Mouse (Mus musculus): ENCODE data around the gene Ap5b1.

The Ap5b1 gene

DNA sequence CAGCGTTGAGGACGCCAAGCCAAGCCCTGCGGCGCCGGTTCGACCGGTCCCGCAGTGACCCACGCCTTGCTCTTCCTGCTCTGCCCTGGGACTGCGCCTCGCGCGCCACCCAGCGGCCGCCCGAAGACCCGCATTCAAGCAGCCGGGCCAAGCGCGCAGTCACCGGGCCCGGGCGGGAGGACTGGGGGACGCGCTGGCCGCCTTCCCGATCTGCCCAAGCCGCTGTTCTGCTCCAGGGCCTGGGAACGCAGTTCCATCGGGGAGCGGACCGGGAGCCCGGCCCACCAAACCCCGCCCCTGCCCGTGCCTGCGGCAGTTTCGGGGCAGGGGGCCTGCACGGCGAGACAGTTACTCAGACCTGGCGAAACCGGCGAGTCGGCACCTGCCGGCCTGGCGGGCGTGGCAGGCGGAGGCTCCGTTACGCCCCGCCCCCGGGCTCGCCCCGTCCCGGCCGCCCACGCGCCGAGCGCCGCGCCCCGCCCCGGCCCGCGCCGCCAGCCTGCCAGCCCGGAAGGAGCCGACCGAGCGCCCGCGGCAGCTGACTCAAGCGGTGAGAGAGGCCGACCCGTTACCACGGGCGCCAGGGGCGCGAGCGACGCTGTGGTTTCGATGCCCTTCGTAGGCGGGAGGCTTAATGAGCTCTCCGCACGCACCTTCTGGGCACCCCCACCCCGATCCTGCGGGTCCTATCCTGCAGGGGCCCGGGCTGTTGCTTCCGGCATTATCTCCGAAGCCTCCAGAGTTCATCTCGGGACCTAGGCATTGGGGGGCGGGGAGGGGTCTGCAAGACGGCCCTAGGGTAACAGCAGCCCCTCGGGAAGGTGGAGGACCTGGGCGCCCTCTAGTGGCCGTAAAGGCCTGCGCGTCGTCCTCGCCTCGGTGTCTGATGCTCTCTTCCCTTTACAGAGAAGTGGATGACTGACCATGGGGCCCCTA lies at the start of gene Ap5b1:
Ap5b1 (plus strand) TSS at position 492 of the 936 bp plus-strand sequence.
- DNase-seq (ENCODE audit: low spot score), result peak; percentile 93

GRCm38 (mm10) chr19:5518721-5519120 lies 49.1 kb upstream of the Ap5b1 start:
- DNase-seq (ENCODE audit: low spot score), result no peak

DNA sequence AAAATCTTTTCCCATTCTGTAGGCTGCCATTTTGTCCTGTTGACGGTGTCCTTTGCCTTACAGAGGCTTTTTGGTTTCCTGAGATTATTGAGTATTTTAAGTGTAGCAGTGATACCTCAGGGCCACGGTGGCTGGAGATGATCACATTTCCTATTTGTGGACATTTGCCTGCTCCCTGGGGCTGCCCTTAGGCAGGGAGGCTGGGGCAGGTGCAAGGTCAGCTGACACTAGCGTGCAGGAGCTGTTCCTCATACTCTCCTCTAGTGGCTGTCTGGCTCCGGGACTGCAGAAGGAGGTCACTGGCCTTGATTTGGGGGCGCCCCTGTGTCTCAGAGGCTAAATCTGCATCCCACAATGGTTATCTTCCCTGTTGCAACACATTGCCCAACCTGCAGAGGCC lies 42.6 kb upstream of the Ap5b1 start:
- no peak for DNase-seq (ENCODE audit: low spot score)

- peak; percentile 98 for DNase-seq (ENCODE audit: low spot score)
Observed at GRCm38 (mm10) chr19:5529325-5530137, 38.3 kb upstream of the Ap5b1 start.

DNA sequence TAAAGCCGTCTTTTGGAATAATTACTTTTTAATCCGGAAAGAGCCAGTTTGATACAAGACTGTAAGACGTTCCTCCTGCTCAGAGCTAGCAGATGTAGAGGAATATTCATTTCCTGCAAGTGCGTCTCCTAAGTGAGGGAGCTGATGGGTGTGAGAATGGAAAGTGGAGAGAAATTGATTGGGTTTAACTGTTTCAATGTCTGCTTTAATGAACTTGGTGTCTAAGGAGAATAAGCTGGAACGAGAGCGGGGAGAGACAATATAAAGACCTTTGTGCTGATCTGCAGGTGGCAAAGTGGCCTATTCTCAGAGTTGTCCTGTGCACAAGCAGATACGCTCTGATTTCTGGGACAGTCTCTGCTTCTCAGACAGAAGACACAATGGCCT lies 37.7 kb upstream of the Ap5b1 start:
- no peak for DNase-seq (ENCODE audit: low spot score)

- no peak for DNase-seq (ENCODE audit: low spot score)
Observed at GRCm38 (mm10) chr19:5532520-5532919, 35.3 kb upstream of the Ap5b1 start.

DNA sequence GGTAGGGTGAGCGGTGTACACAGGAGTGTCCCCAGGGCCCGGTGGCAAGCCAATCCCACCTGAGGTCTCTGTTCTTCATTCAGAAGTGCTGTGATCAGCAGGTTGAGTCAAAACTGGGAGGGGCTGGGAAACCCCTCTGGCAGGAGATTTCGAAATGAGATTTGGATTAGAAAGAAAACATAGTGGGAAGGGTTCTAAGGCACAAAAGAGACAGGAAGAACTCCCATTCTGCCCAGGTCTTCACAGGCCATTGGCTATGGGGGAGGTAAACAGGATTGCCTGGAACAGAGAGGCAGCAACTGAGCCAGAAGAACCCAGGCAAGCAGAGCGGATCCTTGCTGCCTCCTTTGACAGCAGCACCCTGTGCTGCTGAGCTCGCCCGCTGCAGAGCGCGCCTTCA lies 29.0 kb upstream of the Ap5b1 start:
- DNase-seq (ENCODE audit: low spot score), result no peak

GRCm38 (mm10) chr19:5543362-5543761 lies 24.5 kb upstream of the Ap5b1 start:
- no peak for DNase-seq (ENCODE audit: low spot score)

GRCm38 (mm10) chr19:5544031-5544430 lies 23.8 kb upstream of the Ap5b1 start:
- no peak for DNase-seq (ENCODE audit: low spot score)

- no peak for DNase-seq (ENCODE audit: low spot score)
Observed at GRCm38 (mm10) chr19:5547471-5548056, 20.3 kb upstream of the Ap5b1 start.

- DNase-seq (ENCODE audit: low spot score), result no peak
Observed at GRCm38 (mm10) chr19:5553802-5554201, 14.0 kb upstream of the Ap5b1 start.

DNA sequence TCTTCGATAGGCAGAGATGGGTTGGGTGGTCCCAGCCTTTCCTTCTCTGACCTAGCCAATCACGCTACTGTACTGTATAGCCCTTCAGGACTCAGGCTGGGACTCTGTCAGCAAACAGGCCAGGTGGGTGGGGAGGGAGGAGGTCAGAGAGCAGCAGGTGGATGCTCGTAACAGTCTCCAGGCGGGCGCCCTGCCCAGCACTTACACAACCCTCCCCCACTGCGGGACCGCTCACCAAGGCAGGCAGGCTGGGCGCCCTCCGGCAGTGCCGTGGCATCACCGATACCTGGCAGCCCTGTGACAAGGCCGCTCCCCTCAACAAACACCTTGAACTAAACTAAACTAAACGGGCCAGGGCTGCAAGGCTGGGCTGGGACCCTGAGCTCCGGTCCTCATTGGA lies 13.6 kb upstream of the Ap5b1 start:
- DNase-seq (ENCODE audit: low spot score), result peak; percentile 66

GRCm38 (mm10) chr19:5558169-5558568 lies 9.7 kb upstream of the Ap5b1 start:
- no peak for DNase-seq (ENCODE audit: low spot score)

DNA sequence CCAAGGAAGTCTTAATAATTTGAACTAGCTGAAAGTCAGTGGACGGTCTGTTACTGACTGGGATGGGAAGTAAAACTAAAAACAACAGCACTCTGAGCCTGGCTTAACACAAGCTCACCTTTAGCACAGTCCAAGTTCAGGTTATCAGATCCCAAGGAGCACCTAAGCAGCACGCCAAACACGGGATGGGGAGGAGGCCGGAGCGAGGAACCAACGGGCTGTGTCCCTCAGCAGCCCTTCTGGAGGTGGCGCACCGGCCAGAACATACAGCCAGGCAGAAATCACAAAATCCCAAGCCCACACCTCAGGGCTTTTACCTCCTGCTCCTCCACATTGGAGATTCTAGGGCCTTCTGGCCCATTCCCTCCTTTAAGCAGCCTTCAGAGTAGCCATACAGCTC lies 9.1 kb upstream of the Ap5b1 start:
- no peak for DNase-seq (ENCODE audit: low spot score)

DNA sequence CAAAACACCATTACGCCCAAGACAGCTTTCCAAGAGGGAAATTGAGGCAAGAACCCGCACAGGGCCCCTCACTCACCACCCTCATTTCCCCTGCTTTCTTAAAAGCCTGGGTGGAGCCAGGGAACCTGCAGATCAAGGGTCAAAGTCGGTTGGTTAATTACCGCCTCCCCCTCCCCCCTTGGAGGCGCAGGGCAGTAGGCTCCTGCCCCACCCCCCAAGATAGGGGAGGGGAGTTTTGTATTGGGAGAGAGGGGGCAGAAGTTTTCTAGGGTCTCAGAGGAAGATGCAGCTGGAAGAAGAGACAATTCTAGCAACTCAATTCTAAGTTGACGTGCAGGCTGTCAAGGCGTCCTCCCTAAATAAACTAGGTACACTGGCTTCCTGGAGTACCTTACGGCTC lies 8.6 kb upstream of the Ap5b1 start:
- no peak for DNase-seq (ENCODE audit: low spot score)

- DNase-seq (ENCODE audit: low spot score), result no peak
Observed at GRCm38 (mm10) chr19:5559631-5560456, 8.0 kb upstream of the Ap5b1 start.

GRCm38 (mm10) chr19:5560457-5561041 lies 7.3 kb upstream of the Ap5b1 start, which contains the start of gene Ovol1:
Ovol1 (minus strand) TSS chr19:5560646.
- peak; percentile 85 for DNase-seq (ENCODE audit: low spot score)

DNA sequence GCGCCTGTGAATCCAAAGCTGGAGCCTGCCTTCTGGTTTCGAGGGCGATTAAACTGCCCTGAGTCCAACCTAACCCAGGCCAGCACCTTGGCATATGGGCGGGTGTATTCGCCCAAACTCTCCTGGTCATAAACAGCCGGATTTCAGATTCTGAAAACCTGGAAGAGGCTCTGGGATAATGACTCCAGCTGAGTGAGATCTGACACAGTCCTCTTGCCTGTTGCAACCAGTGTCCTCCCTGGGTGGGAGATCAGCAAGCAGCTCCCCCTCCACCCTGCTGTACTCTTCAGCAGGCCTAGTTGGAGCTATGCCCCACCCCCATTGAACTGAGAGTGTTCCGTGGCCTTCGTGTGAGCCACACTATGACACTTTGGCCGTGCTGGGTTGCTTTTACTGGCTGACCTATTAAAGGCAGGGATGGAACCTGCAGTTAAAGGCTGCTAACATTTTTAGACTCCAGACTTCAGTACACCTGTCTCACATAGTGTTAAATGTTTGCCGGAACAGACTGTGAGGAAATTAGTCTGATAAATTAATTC lies 6.5 kb upstream of the Ap5b1 start:
- DNase-seq (ENCODE audit: low spot score), result no peak

DNA sequence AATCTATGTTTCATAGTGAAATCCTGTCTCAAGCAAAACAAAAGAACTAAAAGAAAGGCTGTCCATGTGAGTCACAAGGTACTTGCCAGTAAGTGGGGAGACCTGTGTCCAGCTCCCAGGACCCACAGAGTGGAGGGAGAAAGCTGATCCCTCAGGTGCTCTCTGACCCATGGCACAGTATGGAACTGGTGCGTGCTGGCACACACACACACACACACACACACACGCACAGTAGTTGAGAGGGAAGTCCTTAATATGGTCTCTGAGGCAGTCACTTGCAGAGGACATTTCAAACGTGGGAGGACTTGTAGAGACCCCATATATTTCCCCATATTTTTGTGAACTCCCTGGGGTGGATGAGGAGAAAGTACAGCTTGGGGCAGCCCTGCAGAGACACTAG lies 5.9 kb upstream of the Ap5b1 start:
- DNase-seq (ENCODE audit: low spot score), result no peak

- DNase-seq (ENCODE audit: low spot score), result no peak
Observed at GRCm38 (mm10) chr19:5562776-5563175, 5.0 kb upstream of the Ap5b1 start.

GRCm38 (mm10) chr19:5566316-5566715 lies 1.5 kb upstream of the Ap5b1 start:
- no peak for DNase-seq (ENCODE audit: low spot score)
